Mouse (Mus musculus) thymus, adult 2 months (tissue): ENCODE measurements around the gene Tmf1. TPM values are rescaled to one million over a fixed set of nuclear protein-coding genes. Genes with fewer than 3 reads are reported as not detected.

ENCODE experiments used
- DNase-seq: peaks from one replicate; pipeline ENCODE4 v3.0.0; 2021
- H3K27ac ChIP-seq: fragments of 200-500 bp; 2 replicates; pipeline ENCODE4 v1.5.1; 2012; ENCODE audit warnings: low read length, control low read depth; ENCODE audit not compliant: control insufficient read depth, insufficient read depth
- H3K27me3 ChIP-seq: fragments of 200-500 bp; 2 replicates; pipeline ENCODE4 v1.6.1; 2012; ENCODE audit warnings: mild to moderate bottlenecking, low read length, moderate library complexity, mixed read lengths; ENCODE audit not compliant: control insufficient read depth, insufficient read depth
- H3K36me3 ChIP-seq: fragments of 200-500 bp; 2 replicates; pipeline ENCODE4 v1.6.1; 2012; ENCODE audit warnings: mild to moderate bottlenecking, low read length, moderate library complexity; ENCODE audit not compliant: control insufficient read depth, insufficient read depth
- H3K4me1 ChIP-seq: fragments of 200-500 bp; replicated peaks from 2 replicates; pipeline ENCODE4 v1.6.1; 2012; ENCODE audit warnings: low read length; ENCODE audit not compliant: control insufficient read depth, insufficient read depth
- H3K4me3 ChIP-seq: fragments of 200-500 bp; 2 replicates; pipeline ENCODE4 v1.5.1; 2012; ENCODE audit warnings: mild to moderate bottlenecking, low read length, control low read depth, moderate library complexity; ENCODE audit not compliant: control insufficient read depth, insufficient read depth
- CTCF ChIP-seq: fragments of 200-500 bp; IDR thresholded peaks from 2 replicates; pipeline ENCODE4 v1.5.1; 2012; ENCODE audit warnings: mild to moderate bottlenecking, control low read depth, low read length, moderate library complexity, borderline replicate concordance; ENCODE audit not compliant: control insufficient read depth, poor library complexity, insufficient read depth; ENCODE audit errors: extremely low read depth
- POLR2A ChIP-seq: fragments of 200-500 bp; IDR thresholded peaks from 2 replicates; pipeline ENCODE4 v1.6.1; 2012; ENCODE audit warnings: mild to moderate bottlenecking, low read length, control low read depth, moderate library complexity; ENCODE audit not compliant: control insufficient read depth, poor library complexity, insufficient read depth; ENCODE audit errors: extremely low read depth
- WGBS: fragments of 180-500 bp; shearing (Covaris S2); methylation state at CpG from one replicate; pipeline ENCODE4 v1.1.7; 2018; 5-methylcytosine and 5-hydroxymethylcytosine counted together
- polyA plus RNA-seq: library from polyadenylated mRNA; depleted of rRNA; stranded (reverse); fragments of >200 nt; gene quantifications from 2 replicates; pipeline ENCODE4 v1.2.3, GENCODE M21; 2012; rRNA removed

Gene Tmf1
- polyA plus RNA-seq, 1 experiment: 3.9 TPM

GRCm38 (mm10) chr6:97116896-97117295 is 62.0 kb downstream of the Tmf1 start:
- no peak overlapping the region for H3K27ac ChIP-seq
- H3K4me3 ChIP-seq: no peak overlapping the region
- TF ChIP-seq CTCF (no peak), POLR2A (no peak)
- no peak for DNase-seq
- H3K27me3 ChIP-seq: no peaks in the 10 kb centered on the region
- no peaks in the 10 kb centered on the region for H3K36me3 ChIP-seq
- no peaks in the 10 kb centered on the region for H3K4me1 ChIP-seq
- 90% methylated on average over 5 of the region's 5 CpGs for WGBS

- Histone ChIP-seq H3K27ac (no peak overlapping the region), H3K36me3 (no peaks in the 10 kb centered on the region), H3K4me1 (no peaks in the 10 kb centered on the region), H3K27me3 (no peaks in the 10 kb centered on the region), H3K4me3 (no peak overlapping the region)
- 84% methylated on average over 3 of the region's 3 CpGs for WGBS
- no peak for TF ChIP-seq POLR2A
- no peak for TF ChIP-seq CTCF
- no peak for DNase-seq
Measured at GRCm38 (mm10) chr6:97114821-97115220, 64.1 kb downstream of the Tmf1 start.

- Histone ChIP-seq H3K36me3 (no peaks in the 10 kb centered on the region), H3K27ac (no peak overlapping the region), H3K4me3 (no peak overlapping the region), H3K27me3 (no peaks in the 10 kb centered on the region), H3K4me1 (no peaks in the 10 kb centered on the region)
- DNase-seq: no peak
- WGBS: 96% methylated on average over 8 of the region's 8 CpGs
- TF ChIP-seq CTCF: no peak
- no peak for TF ChIP-seq POLR2A
Measured at GRCm38 (mm10) chr6:97112177-97112576, 66.7 kb downstream of the Tmf1 start.

- no peaks in the 10 kb centered on the region for H3K36me3 ChIP-seq
- no peaks in the 10 kb centered on the region for H3K27me3 ChIP-seq
- no peaks in the 10 kb centered on the region for H3K4me1 ChIP-seq
- WGBS: 27% methylated on average over 2 of the region's 2 CpGs
- peak; percentile 16 for DNase-seq
- H3K27ac ChIP-seq: no peak overlapping the region
- H3K4me3 ChIP-seq: no peak overlapping the region
- TF ChIP-seq POLR2A (no peak), CTCF (no peak)
Measured at GRCm38 (mm10) chr6:97106777-97107176, 72.1 kb downstream of the Tmf1 start.

- Histone ChIP-seq H3K4me1 (no peaks in the 10 kb centered on the region), H3K27me3 (no peaks in the 10 kb centered on the region), H3K27ac (no peak overlapping the region), H3K4me3 (no peak overlapping the region), H3K36me3 (no peaks in the 10 kb centered on the region)
- DNase-seq: no peak
- 85% methylated on average over 8 of the region's 8 CpGs for WGBS
- no peak for TF ChIP-seq CTCF
- TF ChIP-seq POLR2A: no peak
Measured at GRCm38 (mm10) chr6:97106106-97106505, 72.8 kb downstream of the Tmf1 start.

GRCm38 (mm10) chr6:97104264-97104852 is 74.6 kb downstream of the Tmf1 start:
- Histone ChIP-seq H3K4me3 (no peak overlapping the region), H3K4me1 (no peaks in the 10 kb centered on the region), H3K27me3 (no peaks in the 10 kb centered on the region), H3K27ac (no peak overlapping the region), H3K36me3 (no peaks in the 10 kb centered on the region)
- TF ChIP-seq CTCF (no peak), POLR2A (no peak)
- no peak for DNase-seq
- 74% methylated on average over 7 of the region's 7 CpGs for WGBS

Other genes with a start within 250 kb of the Tmf1 start
- 0.42 and 0.54 TPM in 2 replicates for gene Fam19a4, start 118.7 kb downstream of the Tmf1 start, polyA plus RNA-seq
- 6.5 and 8.6 TPM in 2 replicates for gene Eogt, start 29.9 kb downstream of the Tmf1 start, polyA plus RNA-seq
- gene Uba3, start 26.5 kb upstream of the Tmf1 start, polyA plus RNA-seq: 14.3 and 18.3 TPM in 2 replicates
- 97.8 and 102 TPM in 2 replicates for gene Arl6ip5, start 31.6 kb upstream of the Tmf1 start, polyA plus RNA-seq
- gene Lmod3, start 73.6 kb upstream of the Tmf1 start, polyA plus RNA-seq: 0.14 and 0.73 TPM in 2 replicates